Mouse (Mus musculus) left cerebral cortex, postnatal 36 days (tissue): ENCODE data around the gene Foxb2. TPM values are rescaled to one million over a fixed set of nuclear protein-coding genes. Genes with fewer than 3 reads are reported as not detected.
A peak's percentile ranks its signal among the peaks of the same experiment; 100 is the strongest.
"Not testable (repeated sequence)": the region's sequence is repeated elsewhere in the genome, so short reads cannot be mapped to it uniquely, and the experiment has no call there.

Source experiments
- DNase-seq, 2 experiments: peaks; one replicate each; pipeline ENCODE4 v3.0.0; 2021 to 2022; ENCODE audit warnings: low spot score in 2 of 2, mixed read lengths in 1 of 2
- intact Hi-C: fragments of 180-260 bp; cut with DNase I; formaldehyde crosslinking; loops from one replicate; pipeline ENCODE4 v1.15.1; 2025
- total RNA-seq, 2 experiments: library from RNA; stranded (reverse); gene quantifications; 2 replicates each; pipeline ENCODE4 v1.2.3; 2021

The Foxb2 gene
- not detected for total RNA-seq

- DNase-seq, result peak in 1 of 2 experiments; percentile 9
- intact Hi-C loops, result no loop called here
Measured at GRCm38 (mm10) chr19:16873221-16873861, at the start of gene Foxb2. Gene Foxb2, minus strand, starts transcription at chr19:16873805.

- DNase-seq, result no peak
- intact Hi-C loops, result no loop called here
Measured at GRCm38 (mm10) chr19:16911507-16911906, 37.9 kb upstream of the Foxb2 start.

GRCm38 (mm10) chr19:16903106-16903505 lies 29.5 kb upstream of the Foxb2 start:
- DNase-seq, result no peak
- intact Hi-C loops, result no loop called here

GRCm38 (mm10) chr19:16899716-16900115 lies 26.1 kb upstream of the Foxb2 start:
- intact Hi-C loops, result loop anchor here (5.0 kb wide), 1 partner anchor 133 kb away; no protein-coding TSS in a partner anchor
- no peak for DNase-seq

GRCm38 (mm10) chr19:16898576-16898975 lies 25.0 kb upstream of the Foxb2 start:
- no peak for DNase-seq
- intact Hi-C loops, result loop anchor here (5.0 kb wide), 1 partner anchor 134 kb away; no protein-coding TSS in a partner anchor

GRCm38 (mm10) chr19:16876458-16876770 lies 2.8 kb upstream of the Foxb2 start:
- intact Hi-C loops, result no loop called here
- no peak for DNase-seq

GRCm38 (mm10) chr19:16875631-16876457 lies 2.2 kb upstream of the Foxb2 start:
- no peak for DNase-seq
- intact Hi-C loops, result no loop called here

- no peak for DNase-seq
- intact Hi-C loops, result no loop called here
Measured at GRCm38 (mm10) chr19:16874991-16875540, 1.5 kb upstream of the Foxb2 start.

GRCm38 (mm10) chr19:16873942-16874861 lies 597 bp upstream of the Foxb2 start:
- no peak for DNase-seq
- intact Hi-C loops, result no loop called here

- intact Hi-C loops, result no loop called here
- DNase-seq, result peak in 1 of 2 experiments; percentile 13
Measured at GRCm38 (mm10) chr19:16872331-16873180, 1.0 kb downstream of the Foxb2 start.

- intact Hi-C loops, result no loop called here
Measured at GRCm38 (mm10) chr19:16871192-16871760, 2.3 kb downstream of the Foxb2 start.

GRCm38 (mm10) chr19:16870501-16871191 lies 3.0 kb downstream of the Foxb2 start:
- intact Hi-C loops, result no loop called here
- DNase-seq, result no peak

More at GRCm38 (mm10) chr19:16871192-16871760, 2.3 kb downstream of the Foxb2 start:
- no peak for DNase-seq

GRCm38 (mm10) chr19:16868534-16868933 lies 5.1 kb downstream of the Foxb2 start:
- intact Hi-C loops, result no loop called here
- DNase-seq, result no peak

- intact Hi-C loops, result no loop called here
- DNase-seq, result no peak
Measured at GRCm38 (mm10) chr19:16858646-16859045, 15.0 kb downstream of the Foxb2 start.

GRCm38 (mm10) chr19:16856752-16857151 lies 16.9 kb downstream of the Foxb2 start:
- intact Hi-C loops, result no loop called here
- DNase-seq, result no peak

- intact Hi-C loops, DNase-seq: not testable (repeated sequence)
Measured at GRCm38 (mm10) chr19:16844091-16844490, 29.5 kb downstream of the Foxb2 start.

- intact Hi-C loops, result no loop called here
- DNase-seq, result no peak
Measured at GRCm38 (mm10) chr19:16841516-16842249, 31.9 kb downstream of the Foxb2 start.
